Mouse (Mus musculus): Measurements from ENCODE around the gene Gnpnat1.

DNA sequence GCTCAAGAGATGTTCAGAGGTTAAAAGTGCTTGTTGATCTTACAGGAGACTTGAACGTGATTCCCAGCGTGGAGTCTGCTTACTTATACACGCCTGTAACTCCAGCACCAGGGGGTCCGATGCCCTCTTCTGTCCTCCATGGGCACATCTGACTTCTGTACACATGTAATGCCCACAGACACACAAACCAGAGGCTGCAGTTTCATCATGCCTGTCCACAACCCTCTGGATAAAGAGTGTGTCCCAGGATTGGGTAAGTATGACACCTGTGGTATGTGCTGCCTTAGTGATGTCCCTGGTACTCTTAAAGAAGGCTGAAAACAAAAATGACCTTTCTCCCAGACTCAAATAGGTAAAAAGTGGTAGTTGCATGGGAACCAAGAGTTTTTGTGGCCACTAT is 14.6 kb upstream of the Gnpnat1 start:
- TF ChIP-seq HCFC1 (IDR thresholded peaks at IDR 0.05; ENCODE audit: borderline replicate concordance, insufficient read depth, low read length) (no peak), CHD2 (IDR thresholded peaks at IDR 0.05; ENCODE audit: low read depth, low read length) (no peak), ZNF384 (IDR thresholded peaks at IDR 0.05; ENCODE audit: low read depth, low read length) (no peak), MAFK (IDR thresholded peaks at IDR 0.05; ENCODE audit: insufficient read depth, low read depth, low read length) (no peak)
